Mouse (Mus musculus) right cerebral cortex, postnatal 25 days (tissue): ENCODE data around the gene Rel.

Experiments used
- DNase-seq: peaks from one replicate; pipeline ENCODE4 v3.0.0; 2022

Gene Rel

GRCm38 (mm10) chr11:23741386-23741785 lies 29.4 kb downstream of the Rel start:
- DNase-seq, result no peak

GRCm38 (mm10) chr11:23740895-23741294 lies 29.9 kb downstream of the Rel start:
- DNase-seq, result no peak

- no peak for DNase-seq
Measured at GRCm38 (mm10) chr11:23735820-23736470, 34.8 kb downstream of the Rel start.

GRCm38 (mm10) chr11:23734749-23735286 lies 36.0 kb downstream of the Rel start:
- no peak for DNase-seq

- no peak for DNase-seq
Measured at GRCm38 (mm10) chr11:23732840-23733239, 37.9 kb downstream of the Rel start.

- no peak for DNase-seq
Measured at GRCm38 (mm10) chr11:23730120-23730519, 40.6 kb downstream of the Rel start.

GRCm38 (mm10) chr11:23728186-23728585 lies 42.6 kb downstream of the Rel start:
- no peak for DNase-seq

- no peak for DNase-seq
Measured at GRCm38 (mm10) chr11:23726441-23726840, 44.3 kb downstream of the Rel start.

- no peak for DNase-seq
Measured at GRCm38 (mm10) chr11:23725850-23726249, 44.9 kb downstream of the Rel start.

GRCm38 (mm10) chr11:23722326-23722725 lies 48.4 kb downstream of the Rel start:
- DNase-seq, result no peak

- no peak for DNase-seq
Measured at GRCm38 (mm10) chr11:23719825-23720224, 50.9 kb downstream of the Rel start.

GRCm38 (mm10) chr11:23718856-23719255 lies 51.9 kb downstream of the Rel start:
- DNase-seq, result no peak

GRCm38 (mm10) chr11:23712299-23712698 lies 58.5 kb downstream of the Rel start:
- DNase-seq, result no peak

GRCm38 (mm10) chr11:23704604-23705294 lies 66.0 kb downstream of the Rel start:
- no peak for DNase-seq

GRCm38 (mm10) chr11:23701831-23702230 lies 68.9 kb downstream of the Rel start:
- no peak for DNase-seq

- no peak for DNase-seq
Measured at GRCm38 (mm10) chr11:23699414-23700095, 71.2 kb downstream of the Rel start.

GRCm38 (mm10) chr11:23698526-23698925 lies 72.2 kb downstream of the Rel start:
- DNase-seq, result no peak

- no peak for DNase-seq
Measured at GRCm38 (mm10) chr11:23695847-23696246, 74.9 kb downstream of the Rel start.

- no peak for DNase-seq
Measured at GRCm38 (mm10) chr11:23693286-23693685, 77.5 kb downstream of the Rel start.

GRCm38 (mm10) chr11:23688060-23688459 lies 82.7 kb downstream of the Rel start:
- DNase-seq, result no peak
